Mouse (Mus musculus) layer of hippocampus, postnatal 14 days (tissue): ENCODE measurements around the gene Zfp292. TPM values are rescaled to one million over a fixed set of nuclear protein-coding genes. Genes with fewer than 3 reads are reported as not detected.
A peak's percentile ranks its signal among the peaks of the same experiment; 100 is the strongest.

Source experiments
- DNase-seq, 2 experiments: peaks; one replicate each; pipeline ENCODE4 v3.0.0; 2021 to 2022; ENCODE audit warnings: low spot score in 2 of 2, mixed read lengths in 1 of 2
- total RNA-seq, 2 experiments: library from RNA; stranded (reverse); gene quantifications; 2 replicates each; pipeline ENCODE4 v1.2.3; 2021

The Zfp292 gene
- total RNA-seq, 2 experiments from 2014 or later, result 23.8 to 25.3 TPM

DNA sequence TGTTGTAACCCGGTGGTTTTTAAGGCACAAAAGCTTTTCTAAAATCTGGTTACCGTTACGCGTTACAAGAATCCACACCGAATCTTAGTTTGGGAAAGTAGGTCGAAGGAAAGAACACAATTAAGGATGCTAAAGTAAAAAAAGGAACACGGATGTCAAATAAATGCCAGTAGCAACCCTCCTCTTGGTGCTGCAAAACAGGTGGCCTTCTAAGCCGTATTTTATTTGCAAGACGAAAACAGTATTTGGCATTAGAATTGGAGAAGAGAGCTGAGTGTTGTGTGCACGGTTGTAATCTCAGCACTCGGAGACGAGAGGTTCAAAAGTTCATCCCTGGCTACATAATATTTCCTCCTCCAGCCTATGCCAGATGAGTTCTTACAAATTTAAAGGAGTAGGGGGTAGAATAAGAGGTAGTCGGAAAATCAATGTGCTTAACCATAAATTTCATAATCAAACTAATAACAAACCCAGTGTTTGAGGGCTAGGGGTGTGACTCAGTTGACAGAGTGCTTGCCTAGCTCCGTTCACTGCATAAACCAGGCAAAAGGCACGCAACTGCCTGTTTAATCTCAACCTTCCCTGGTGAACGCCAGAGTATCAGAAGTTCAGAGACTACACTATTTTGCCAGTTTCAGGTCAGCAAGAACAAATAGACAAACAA is 738 bp upstream of the Zfp292 start:
- no peak for DNase-seq

DNA sequence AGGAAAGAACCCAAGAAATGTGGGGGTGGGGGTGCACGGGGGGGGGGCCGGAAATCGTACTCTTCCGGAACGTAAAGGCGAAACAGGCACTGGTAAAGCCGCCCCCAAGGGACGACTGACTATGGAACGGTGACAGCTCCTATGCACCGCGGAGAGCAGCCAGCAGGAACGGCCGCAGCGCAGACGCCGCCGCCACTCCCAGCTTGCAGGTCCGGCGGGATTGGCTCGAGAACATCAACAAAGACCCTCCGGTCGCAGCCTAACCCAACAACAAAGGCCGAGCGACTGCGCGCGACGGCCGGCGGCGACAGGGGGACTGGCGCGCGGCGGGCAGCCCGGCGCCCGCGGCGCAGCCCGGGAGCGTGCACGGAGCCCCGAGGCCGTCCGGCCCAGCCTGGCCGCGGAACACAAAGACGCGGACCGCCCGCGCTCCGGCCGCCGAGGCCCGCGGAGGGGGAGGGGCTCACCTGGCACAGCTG is 430 bp downstream of the Zfp292 start:
- peak in 1 of 2 experiments; percentile 49 for DNase-seq

GRCm38 (mm10) chr4:34881851-34882250 is 909 bp downstream of the Zfp292 start:
- no peak for DNase-seq

DNA sequence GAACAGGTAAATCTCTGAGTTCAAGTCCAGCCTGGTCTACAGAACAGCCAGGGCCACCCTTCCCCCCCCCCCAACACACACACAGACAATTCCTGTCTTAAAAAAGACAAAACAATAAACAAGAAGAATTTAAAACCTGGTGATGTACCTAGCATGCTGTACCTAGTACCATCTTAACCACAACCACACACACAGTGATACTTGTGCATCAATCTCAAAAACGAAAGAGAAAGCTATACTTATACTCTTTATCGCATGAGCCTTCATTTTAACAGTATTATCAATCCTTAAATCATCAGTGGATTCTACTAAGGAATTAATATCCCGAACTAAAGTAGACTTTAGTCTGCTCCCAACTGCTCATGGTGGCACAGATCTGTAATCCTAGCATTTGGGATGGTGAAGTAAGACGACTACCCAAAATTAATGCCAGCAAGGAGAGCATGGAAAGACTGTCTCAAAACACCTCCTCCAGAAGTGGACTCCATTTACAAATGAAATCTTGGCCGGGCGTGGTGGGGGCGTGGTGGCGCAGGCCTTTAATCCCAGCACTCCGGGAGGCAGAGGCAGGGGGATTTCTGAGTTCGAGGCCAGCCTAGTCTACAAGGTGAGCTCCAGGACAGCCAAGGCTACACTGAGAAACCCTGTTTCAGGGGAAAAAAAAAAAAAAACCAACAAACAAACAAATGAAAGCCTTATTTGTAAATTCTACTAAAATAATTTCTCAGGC is 1.7 kb downstream of the Zfp292 start:
- no peak for DNase-seq

GRCm38 (mm10) chr4:34874234-34874633 is 8.5 kb downstream of the Zfp292 start:
- DNase-seq, result no peak

DNA sequence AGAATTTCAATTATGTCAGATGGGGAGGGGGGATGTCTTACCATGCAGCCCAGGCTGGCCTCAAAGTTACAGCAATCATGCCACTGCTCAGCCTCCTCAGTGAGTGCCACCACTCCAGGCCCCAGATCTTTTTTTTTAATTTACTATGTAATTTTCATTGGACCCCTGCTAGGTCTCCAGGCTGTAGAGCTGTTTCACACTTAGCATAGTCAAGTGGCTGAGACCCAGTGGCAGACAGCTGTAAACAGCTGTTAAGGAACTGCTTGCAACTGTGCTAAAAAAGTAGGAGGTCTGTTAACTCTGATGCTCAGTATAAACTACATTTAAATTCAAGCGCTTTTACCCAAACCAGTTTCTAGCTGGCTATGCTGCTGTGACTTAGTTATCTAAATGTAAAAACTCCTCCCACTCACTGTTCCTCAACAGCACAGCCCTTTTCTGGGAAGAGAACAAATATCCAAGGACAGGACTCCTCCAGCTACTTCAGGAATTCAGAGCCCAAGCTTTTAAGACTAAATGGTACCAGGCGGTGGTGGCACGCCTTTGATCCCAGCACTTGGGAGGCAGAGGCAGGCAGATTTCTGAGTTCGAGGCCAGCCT is 9.8 kb downstream of the Zfp292 start:
- no peak for DNase-seq

- no peak for DNase-seq
Observed at GRCm38 (mm10) chr4:34869813-34870212, 12.9 kb downstream of the Zfp292 start.

GRCm38 (mm10) chr4:34861438-34861837 is 21.3 kb downstream of the Zfp292 start:
- DNase-seq, result no peak

DNA sequence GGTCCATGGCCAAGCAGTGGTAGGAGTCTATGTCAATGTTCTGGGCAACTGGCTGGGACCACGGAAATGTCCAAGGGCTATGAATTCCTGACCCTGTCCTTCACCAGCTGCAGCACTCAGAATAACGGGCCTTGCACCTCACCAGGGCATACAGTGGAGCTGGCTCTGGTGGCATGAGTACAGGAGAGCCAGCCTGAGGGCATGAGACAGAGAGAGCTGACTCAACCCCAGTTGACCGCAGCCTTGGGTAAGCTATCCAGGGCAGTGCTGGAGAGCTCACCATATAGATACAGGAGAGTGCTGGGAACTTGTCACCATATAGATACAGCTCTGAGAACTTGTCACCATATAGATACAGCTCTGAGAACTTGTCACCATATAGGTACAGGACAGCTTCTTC is 23.3 kb downstream of the Zfp292 start:
- DNase-seq, result no peak

DNA sequence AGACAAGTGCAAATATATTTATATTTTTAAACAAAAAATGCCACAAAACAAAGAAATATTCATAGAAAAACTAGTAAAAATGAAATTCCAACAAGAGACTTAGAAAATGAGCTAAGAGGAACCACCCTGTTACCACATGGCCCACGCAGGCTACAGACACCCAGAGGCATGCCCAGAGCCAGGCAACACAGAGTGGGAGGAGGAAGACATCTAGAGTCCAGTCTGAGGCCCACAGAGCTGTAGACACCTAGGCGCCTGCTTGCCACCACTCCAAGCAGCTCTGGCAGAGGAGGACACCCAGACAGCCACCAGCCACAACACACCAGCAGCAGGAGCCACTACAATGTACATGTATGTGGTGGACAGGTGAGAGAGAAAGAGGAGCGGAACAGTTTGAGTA is 23.9 kb downstream of the Zfp292 start:
- DNase-seq, result no peak

- no peak for DNase-seq
Observed at GRCm38 (mm10) chr4:34855966-34856365, 26.8 kb downstream of the Zfp292 start.

GRCm38 (mm10) chr4:34852051-34852450 is 30.7 kb downstream of the Zfp292 start:
- DNase-seq, result no peak

- DNase-seq, result no peak
Observed at GRCm38 (mm10) chr4:34850156-34850555, 32.6 kb downstream of the Zfp292 start.

- DNase-seq, result no peak
Observed at GRCm38 (mm10) chr4:34847679-34848309, 35.0 kb downstream of the Zfp292 start.

DNA sequence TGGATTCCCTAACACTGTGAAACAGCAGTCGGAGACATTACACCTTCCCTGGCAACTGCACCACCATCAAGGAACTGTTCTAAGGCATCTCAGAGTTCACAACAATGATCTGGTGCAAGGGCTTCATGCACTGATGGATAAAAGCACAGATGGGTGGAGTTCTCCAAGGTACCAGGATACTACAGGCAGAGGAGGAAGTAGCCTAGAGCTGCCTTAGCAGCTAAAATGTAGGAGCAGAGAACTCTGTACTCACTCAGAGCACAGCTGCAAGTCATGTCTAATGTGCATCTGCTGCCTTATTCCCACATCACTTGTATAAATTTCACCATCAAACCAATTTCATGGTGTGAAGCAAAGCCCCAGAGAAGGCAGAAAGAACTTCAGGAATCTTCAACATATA is 38.9 kb downstream of the Zfp292 start:
- no peak for DNase-seq

DNA sequence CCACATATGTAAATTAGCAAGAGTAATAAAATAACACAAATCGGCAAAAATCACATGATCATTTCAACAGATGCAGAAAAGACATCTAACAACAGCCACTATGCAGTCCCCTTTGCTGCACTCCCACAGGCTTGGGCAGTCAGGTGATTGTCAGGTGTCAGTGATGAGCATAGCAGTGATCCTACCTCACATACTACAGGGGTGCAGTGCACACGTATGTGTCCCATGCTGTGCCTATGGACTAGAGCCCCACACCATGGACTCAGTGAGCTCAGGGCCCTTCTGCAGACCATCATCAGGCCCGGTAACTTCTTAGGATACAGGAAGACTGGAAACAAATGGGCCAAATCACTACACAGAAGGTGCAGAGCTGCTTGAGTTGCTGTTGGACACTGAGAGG is 39.9 kb downstream of the Zfp292 start:
- DNase-seq, result no peak

DNA sequence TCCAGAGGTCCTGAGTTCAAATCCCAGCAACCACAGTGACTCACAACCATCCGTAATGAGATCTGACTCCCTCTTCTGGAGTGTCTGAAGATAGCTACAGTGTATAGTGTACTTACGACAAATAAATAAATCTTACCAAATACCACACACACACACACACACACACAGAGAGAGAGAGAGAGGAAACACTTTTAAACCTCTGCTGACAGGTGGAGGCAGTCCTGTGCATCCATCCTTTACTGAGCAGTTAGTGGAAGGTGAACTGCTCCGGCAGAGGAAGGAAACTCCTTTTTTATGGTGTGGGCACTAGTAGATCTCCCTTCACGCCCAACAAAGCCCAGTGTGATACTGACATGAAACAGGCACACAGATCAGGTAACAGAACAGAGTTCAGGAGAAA is 51.3 kb downstream of the Zfp292 start:
- DNase-seq, result no peak

GRCm38 (mm10) chr4:34829456-34829855 is 53.3 kb downstream of the Zfp292 start:
- DNase-seq, result no peak

GRCm38 (mm10) chr4:34823901-34824300 is 58.9 kb downstream of the Zfp292 start:
- no peak for DNase-seq

DNA sequence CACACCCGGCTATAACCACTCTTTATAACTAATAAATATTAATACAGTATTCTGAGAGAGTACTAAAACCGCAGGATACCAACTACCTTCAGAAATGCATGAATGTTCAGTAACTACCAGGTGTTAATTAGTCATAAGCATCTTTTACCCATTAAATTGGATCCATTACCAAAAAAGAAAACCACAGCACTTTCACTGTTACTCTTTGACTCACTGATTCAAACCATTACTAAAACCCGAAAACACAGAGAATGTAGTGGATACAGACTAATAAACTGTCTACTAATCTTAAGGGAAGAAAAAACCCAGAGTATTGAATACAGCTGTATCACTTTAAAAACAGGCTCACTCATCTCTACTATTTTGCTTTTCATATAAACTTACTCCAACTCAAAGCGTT is 62.9 kb downstream of the Zfp292 start:
- no peak for DNase-seq

- DNase-seq, result no peak
Observed at GRCm38 (mm10) chr4:34801166-34802034, 81.4 kb downstream of the Zfp292 start.
